Mouse (Mus musculus) heart, embryonic 10.5 days (tissue): ENCODE measurements around the gene Ifi211. TPM values are rescaled to one million over a fixed set of nuclear protein-coding genes. Genes with fewer than 3 reads are reported as not detected.
"Not testable (repeated sequence)": the region's sequence is repeated elsewhere in the genome, so short reads cannot be mapped to it uniquely, and the experiment has no call there.

Experiments
- DNase-seq: peaks from one replicate; pipeline ENCODE4 v3.0.0-alpha.2; 2017; ENCODE audit warnings: low spot score
- H3K27ac ChIP-seq: fragments of 300-500 bp; sonication (generic); 2 replicates; pipeline ENCODE4 v1.5.1; 2016; ENCODE audit warnings: mild to moderate bottlenecking
- H3K27me3 ChIP-seq: fragments of 300-500 bp; sonication (generic); 2 replicates; pipeline ENCODE4 v1.6.1; 2016; ENCODE audit warnings: mild to moderate bottlenecking; ENCODE audit not compliant: poor library complexity, insufficient read depth, severe bottlenecking
- H3K36me3 ChIP-seq: fragments of 300-500 bp; sonication (generic); 2 replicates; pipeline ENCODE4 v1.6.1; 2016; ENCODE audit warnings: mild to moderate bottlenecking, moderate library complexity
- H3K4me1 ChIP-seq: fragments of 300-500 bp; sonication (generic); 2 replicates; pipeline ENCODE4 v1.6.1; 2016; ENCODE audit warnings: mild to moderate bottlenecking
- H3K4me3 ChIP-seq: fragments of 300-500 bp; sonication (generic); 2 replicates; pipeline ENCODE4 v1.5.1; 2016; ENCODE audit warnings: mild to moderate bottlenecking, moderate library complexity
- H3K9me3 ChIP-seq: fragments of 300-500 bp; sonication (generic); 2 replicates; pipeline ENCODE4 v1.6.1; 2016; ENCODE audit warnings: mild to moderate bottlenecking, moderate library complexity
- WGBS: fragments of 180-500 bp; shearing (Covaris S2); methylation state at CpG from one replicate; pipeline ENCODE4 v1.1.7; 2016; 5-methylcytosine and 5-hydroxymethylcytosine counted together
- polyA plus RNA-seq: library from polyadenylated mRNA; unstranded; fragments of >200 nt; fragmentation: Nextera tagmentation; extraction: Ambion mirVana; gene quantifications from 2 replicates; pipeline ENCODE4 v1.2.1, GENCODE M21; 2016

Gene Ifi211
- 1.1 and 2.7 TPM in 2 replicates for polyA plus RNA-seq

DNA sequence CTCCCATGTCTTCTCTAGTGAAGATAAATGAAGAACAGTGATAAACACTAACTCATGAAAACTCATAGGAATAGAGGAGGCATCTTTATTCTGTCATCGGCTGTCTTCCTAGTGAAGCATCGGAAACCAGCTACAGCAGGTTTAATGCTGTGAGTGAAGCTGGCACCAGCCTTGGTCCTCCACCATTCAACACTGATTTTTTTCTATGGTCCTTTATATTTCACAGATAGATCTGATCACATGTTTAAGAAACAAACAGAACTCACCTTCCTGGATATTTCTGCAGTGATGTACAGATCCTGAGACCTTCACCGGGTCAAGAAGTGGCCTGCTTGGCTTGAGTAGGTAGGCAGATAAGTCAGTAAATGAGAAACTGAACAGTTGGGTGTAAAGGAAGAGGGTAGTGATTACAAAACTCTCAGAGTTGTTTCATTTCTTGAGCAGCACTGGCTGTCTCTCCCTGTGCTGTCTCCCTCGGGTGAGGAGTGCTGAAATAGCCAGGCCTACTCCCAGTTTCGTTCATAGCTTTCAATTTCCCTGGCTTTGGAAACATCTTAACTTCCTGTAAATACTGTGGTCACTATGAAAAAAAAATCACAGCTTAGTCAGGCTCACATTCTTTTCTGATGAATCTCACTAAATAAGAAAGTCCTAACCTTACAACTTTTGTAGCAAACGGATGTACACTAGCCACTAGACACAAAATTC lies at the start of gene Ifi211:
TSS of gene Ifi211 (minus strand) at position 499 of the 708 bp plus-strand sequence.
- DNase-seq, H3K9me3 ChIP-seq, H3K27me3 ChIP-seq, H3K36me3 ChIP-seq, H3K27ac ChIP-seq, H3K4me1 ChIP-seq, H3K4me3 ChIP-seq: not testable (repeated sequence)
- 79% methylated on average over 6 of the region's 6 CpGs for WGBS

DNA sequence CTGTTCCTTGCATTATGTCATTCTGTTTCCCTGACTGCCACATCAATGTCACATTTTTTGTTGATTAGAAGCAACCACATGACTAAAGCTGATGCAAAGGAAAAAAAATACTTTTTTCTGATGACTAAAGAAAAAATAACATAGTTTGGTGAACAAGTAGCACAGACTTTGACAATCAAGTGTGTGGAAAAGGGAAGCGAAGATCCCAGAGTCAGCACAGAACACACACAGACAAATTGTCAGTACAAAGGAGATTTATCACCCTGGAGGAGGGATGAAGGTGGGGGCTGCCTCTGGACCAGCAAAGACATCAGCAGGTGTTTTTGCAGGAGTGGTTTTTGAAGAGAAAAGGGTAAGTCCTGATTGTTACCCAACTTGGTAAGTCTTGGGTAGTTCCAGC lies 48.6 kb upstream of the Ifi211 start:
- not testable (repeated sequence) for H3K27ac ChIP-seq, H3K9me3 ChIP-seq, H3K36me3 ChIP-seq, H3K27me3 ChIP-seq, DNase-seq, H3K4me1 ChIP-seq, H3K4me3 ChIP-seq
- WGBS = 75% methylated on average over 1 of the region's 1 CpGs

DNA sequence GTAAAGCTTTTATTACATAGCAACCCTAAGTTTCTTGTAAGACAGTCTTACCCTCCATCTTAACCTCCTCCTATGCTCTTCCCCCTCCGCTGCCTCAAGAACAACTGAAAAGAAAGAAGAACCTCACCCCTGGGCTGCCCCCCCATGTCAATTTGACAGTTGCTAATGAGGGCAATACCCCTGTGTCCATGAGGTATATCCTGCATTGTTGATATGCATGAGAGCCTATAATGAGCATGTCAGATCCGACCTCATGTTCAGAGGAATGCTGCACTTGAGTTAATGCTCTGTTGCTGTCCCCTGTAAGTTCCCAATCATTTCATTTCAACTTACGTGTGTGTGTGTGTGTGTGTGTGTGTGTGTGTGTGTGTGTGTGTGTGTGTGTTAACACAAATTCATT lies 47.2 kb upstream of the Ifi211 start:
- H3K4me1 ChIP-seq, H3K4me3 ChIP-seq, H3K27me3 ChIP-seq, H3K36me3 ChIP-seq, DNase-seq, H3K9me3 ChIP-seq, H3K27ac ChIP-seq: not testable (repeated sequence)
- WGBS = 69% methylated on average over 3 of the region's 3 CpGs

DNA sequence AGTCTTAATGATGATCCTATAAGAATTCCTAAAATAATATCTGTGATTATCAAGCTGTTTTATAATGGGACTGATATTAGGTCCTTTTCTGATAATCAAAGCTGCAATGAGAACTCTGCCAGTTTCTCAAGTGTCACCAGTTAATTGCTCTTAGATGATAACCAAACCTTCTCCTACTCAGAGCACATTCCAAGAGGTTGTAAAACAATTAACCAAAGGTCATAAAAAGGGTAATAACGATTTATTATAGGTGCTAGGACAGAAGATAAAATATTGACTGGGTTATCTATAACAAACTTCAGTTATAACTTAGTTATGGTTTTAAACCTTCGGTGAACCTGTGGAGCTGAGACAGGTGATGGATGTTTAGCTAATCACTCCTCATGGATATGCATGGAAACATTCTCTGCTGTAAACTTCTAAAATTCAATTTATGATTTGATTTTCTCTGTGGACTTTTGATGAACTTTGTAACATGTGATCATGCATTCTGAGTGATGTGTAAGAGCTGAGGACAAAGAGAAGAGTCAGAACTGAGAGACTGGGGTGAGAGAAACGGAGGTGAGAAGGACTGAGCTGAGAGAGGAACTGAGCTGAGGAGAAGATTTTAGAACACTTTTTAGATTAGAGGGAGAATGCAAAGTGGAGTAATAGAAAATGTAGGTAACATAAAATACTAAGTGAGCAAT lies 43.1 kb upstream of the Ifi211 start:
- H3K4me3 ChIP-seq, H3K9me3 ChIP-seq, H3K27me3 ChIP-seq, H3K4me1 ChIP-seq, H3K36me3 ChIP-seq, H3K27ac ChIP-seq, DNase-seq: not testable (repeated sequence)
- WGBS = 72% methylated on average over 3 of the region's 3 CpGs

DNA sequence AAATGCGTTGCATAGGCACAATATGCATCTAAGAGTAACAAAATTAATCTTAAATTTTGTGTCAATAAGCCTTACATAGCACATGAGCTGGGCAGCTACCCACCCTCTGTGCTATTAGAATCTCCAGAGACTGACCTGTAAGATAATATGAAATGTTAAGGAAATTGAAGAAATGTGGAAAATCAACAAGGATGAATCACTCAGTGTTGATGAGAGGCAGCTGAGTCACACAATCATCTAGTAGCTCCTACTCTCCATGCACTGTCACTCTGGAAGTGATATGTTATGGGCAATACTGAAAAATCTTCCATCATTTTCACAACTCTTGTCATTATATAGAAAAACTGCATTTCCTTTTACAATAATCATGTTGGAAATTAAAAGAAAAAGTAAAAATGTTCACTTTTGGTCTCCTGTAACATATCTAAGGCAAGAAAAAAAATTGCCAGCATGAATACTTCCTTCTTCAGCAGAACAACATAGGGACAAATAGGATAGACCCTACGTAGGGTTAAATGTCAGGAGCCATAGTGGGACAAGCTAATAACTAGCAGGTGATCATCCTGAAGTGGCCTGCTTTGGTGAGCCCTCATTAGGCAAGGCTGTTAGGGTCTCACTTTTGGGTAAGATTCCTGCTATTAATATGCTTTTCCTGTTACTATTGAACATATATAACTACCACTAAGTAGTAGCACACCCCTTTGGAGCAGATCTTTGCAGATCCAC lies 42.4 kb upstream of the Ifi211 start:
- Histone ChIP-seq H3K4me1 (no peaks in the 10 kb centered on the region), H3K27ac (no peak overlapping the region), H3K4me3 (no peak overlapping the region), H3K9me3 (no peaks in the 10 kb centered on the region), H3K27me3 (no peaks in the 10 kb centered on the region), H3K36me3 (no peaks in the 10 kb centered on the region)
- WGBS = 83% methylated on average over 2 of the region's 2 CpGs
- no peak for DNase-seq

DNA sequence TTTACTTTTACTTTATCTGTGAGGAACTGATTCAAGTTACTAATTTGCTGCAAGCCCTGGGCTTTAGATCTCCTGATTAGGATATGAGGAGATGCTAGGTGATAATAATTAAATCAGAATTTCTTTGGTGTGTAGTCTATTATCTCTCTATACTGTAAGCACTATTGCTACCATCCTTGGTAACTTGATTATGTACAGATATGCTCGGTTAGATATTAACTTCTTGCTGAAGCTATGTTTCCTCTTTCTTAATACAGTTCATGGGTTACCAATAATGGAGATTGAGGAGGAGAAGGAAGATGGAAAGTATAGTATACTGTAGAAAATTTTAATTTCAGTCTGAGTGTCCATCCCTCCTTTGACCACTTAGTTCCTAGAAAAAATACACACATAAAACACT lies 40.7 kb upstream of the Ifi211 start:
- Histone ChIP-seq H3K27me3 (no peaks in the 10 kb centered on the region), H3K4me1 (no peaks in the 10 kb centered on the region), H3K4me3 (no peak overlapping the region), H3K27ac (no peak overlapping the region), H3K9me3 (no peaks in the 10 kb centered on the region), H3K36me3 (no peaks in the 10 kb centered on the region)
- DNase-seq = no peak
- 76% methylated on average over 1 of the region's 1 CpGs for WGBS

DNA sequence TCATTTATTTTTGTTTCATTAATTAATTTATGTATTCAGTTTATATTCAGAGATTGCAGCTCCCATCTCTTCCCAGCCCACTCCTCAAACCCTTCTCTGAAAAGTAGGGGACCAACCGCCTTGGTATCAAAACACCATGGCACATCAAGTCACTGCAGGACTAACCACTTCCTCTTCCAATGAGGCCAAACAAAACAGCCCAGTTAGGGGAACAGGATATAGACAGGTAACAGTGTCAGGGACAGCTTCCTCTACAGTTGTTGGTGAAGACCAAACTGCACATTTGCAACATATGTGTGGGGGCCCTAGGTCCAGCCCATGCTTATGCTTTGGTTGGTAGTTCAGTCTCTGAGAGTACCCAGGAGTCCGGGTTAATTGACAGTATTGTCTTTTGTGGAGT lies 36.2 kb upstream of the Ifi211 start:
- WGBS = 58% methylated on average over 2 of the region's 2 CpGs
- not testable (repeated sequence) for H3K27ac ChIP-seq, H3K4me1 ChIP-seq, H3K36me3 ChIP-seq, DNase-seq, H3K27me3 ChIP-seq, H3K9me3 ChIP-seq, H3K4me3 ChIP-seq

DNA sequence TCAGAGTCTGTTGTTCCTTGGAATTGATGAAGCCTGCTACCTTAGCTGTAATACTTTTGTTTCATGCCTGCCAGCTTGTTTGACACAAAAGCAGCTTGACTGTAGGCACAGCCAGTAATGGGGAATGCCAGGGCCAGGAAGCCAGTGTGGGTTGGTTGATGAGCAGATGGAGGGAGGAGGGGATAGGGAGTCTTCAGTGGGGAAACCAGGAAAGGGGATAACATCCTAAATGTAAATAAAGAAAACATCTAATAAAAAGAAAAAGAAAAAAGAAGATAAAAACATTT lies 29.9 kb upstream of the Ifi211 start:
- H3K27me3 ChIP-seq, DNase-seq, H3K4me3 ChIP-seq, H3K4me1 ChIP-seq, H3K9me3 ChIP-seq, H3K36me3 ChIP-seq, H3K27ac ChIP-seq: not testable (repeated sequence)

DNA sequence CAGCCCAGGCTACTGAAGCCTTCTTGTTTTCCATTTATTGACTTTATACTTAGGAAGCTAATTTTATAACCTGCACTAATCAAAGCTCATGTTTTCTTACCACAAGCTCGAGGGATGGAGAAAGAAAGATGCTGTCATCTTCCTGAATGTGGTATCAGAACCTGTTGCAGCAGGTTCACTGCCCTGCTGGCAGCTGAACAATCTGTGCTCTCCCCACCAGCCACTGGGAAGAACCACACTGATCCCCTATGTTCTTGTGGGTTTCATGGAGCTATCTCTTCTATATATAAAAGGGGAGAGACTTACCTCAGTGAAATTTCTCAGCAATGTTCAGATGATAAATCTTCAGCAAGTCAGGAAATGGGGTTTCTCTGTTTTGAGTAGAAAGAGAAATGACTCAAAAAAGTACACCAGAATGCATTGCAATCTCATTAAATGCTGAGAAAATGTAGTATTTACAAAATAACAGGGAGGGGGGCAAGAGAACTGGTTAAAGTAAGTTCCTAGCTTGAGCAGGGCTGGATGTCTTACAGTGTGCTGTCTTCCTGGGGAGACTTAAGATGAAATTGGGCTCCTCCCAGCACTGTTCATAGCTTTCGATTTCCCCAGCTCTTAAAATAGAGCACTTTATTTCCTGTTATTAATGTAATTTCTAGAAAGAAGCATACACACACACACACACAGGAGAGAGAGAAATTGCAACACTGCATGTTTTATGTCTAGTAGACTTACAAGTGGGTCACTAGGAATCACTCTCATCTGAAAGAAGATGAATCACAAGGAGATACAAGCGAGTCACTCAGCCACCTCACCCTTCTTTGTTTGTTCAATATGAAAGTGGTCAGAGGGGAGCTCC lies 29.3 kb upstream of the Ifi211 start, which contains the start of the genes Mndal and Ifi203:
TSS of gene Mndal (minus strand) at position 568 of the 856 bp plus-strand sequence.
TSS of gene Ifi203 (minus strand) at position 749 of the 856 bp plus-strand sequence.
- DNase-seq, H3K9me3 ChIP-seq: not testable (repeated sequence)
- WGBS = 79% methylated on average over 3 of the region's 3 CpGs

DNA sequence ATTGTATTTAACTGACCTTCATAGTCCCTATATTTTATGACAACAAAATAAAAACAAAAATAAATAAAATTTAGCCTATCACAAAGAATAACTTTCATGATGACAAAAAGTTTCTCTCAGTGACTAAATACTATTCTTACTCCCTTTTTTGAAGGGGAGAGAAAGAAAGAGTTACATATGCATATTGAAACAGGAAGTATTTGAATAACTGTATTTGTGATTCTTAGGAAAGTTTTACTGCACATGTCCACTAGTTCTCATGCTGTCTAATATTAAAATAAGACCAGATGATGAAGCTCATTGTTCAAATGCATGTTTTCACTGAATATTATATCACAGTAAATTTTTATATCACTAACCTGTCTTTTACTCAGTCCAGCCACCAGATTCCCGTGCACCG lies 28.7 kb upstream of the Ifi211 start:
- not testable (repeated sequence) for DNase-seq, H3K4me3 ChIP-seq, H3K27me3 ChIP-seq, H3K9me3 ChIP-seq, H3K36me3 ChIP-seq, H3K4me1 ChIP-seq, H3K27ac ChIP-seq
- 93% methylated on average over 2 of the region's 2 CpGs for WGBS

More for the DNA sequence above, 29.3 kb upstream of the Ifi211 start, which contains the start of the genes Mndal and Ifi203:
- H3K36me3 ChIP-seq, H3K4me3 ChIP-seq, H3K27me3 ChIP-seq, H3K27ac ChIP-seq, H3K4me1 ChIP-seq: not testable (repeated sequence)

DNA sequence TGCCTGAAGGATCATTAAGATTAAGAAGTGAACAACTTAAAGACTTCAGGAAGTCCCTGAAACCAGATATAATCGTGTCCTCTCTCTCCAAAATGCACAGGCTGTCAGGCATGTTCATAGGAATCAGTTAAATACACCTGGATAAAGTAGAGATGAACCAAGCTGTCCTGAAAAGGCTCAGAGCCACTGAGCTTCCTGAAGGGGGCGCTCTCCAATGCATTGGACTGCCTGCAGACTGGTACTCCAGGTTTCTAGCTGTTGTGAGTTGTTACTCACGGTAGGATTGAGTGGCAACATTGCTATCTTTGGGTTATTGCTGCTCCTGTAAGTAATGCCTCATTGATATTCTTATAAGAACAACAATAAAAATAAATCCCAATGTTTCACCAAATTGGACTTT lies 6.4 kb upstream of the Ifi211 start:
- not testable (repeated sequence) for H3K27me3 ChIP-seq, H3K27ac ChIP-seq, H3K36me3 ChIP-seq, H3K9me3 ChIP-seq, DNase-seq, H3K4me3 ChIP-seq, H3K4me1 ChIP-seq
- 53% methylated on average over 3 of the region's 3 CpGs for WGBS

DNA sequence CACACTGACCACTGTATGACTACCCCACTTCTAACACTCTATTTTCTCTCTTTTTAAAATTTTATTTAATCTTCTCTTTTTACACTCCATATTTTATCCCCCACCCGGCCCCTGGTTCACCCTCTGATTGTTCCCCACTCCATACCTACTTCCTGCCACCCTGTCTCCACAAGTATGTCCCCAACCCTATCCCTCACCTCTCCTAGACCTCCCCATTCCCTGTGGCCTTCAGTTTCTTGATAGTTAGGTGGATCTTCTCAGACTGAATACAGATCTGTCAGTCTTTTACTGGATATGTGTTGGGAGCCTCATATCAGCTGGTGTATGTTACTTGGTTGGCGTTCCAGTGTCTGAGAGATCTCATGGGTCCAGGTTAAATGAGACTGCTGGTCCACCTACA lies 1.7 kb upstream of the Ifi211 start:
- DNase-seq = no peak
- Histone ChIP-seq H3K27ac (no peak overlapping the region), H3K4me1 (no peaks in the 10 kb centered on the region), H3K36me3 (no peaks in the 10 kb centered on the region), H3K4me3 (no peak overlapping the region), H3K9me3 (no peaks in the 10 kb centered on the region), H3K27me3 (no peaks in the 10 kb centered on the region)
- 71% methylated on average over 2 of the region's 2 CpGs for WGBS
